Mouse (Mus musculus): ENCODE data around the gene Aox1. TPM values are rescaled to one million over a fixed set of nuclear protein-coding genes. Genes with fewer than 3 reads are reported as not detected.

Aox1 gene
- polyA plus RNA-seq, 1 experiment from 2014 or later, result 0.07 TPM

Other genes starting within 250 kb of the Aox1 start
- gene Sgo2a, start 34.0 kb upstream of the Aox1 start, polyA plus RNA-seq (2016; fragmentation: Nextera tagmentation; extraction: Ambion mirVana), result 12.4 and 12.9 TPM in 2 replicates
- gene Kctd18, start 11.0 kb upstream of the Aox1 start, polyA plus RNA-seq (2016; fragmentation: Nextera tagmentation; extraction: Ambion mirVana), result 5.7 and 5.9 TPM in 2 replicates
- 0.02 TPM in 1 of 2 replicates, not detected in the other for gene Aox3, start 83.2 kb downstream of the Aox1 start, polyA plus RNA-seq (2016; fragmentation: Nextera tagmentation; extraction: Ambion mirVana)
- 0.82 and 0.85 TPM in 2 replicates for gene Aox4, start 180.5 kb downstream of the Aox1 start, polyA plus RNA-seq (2016; fragmentation: Nextera tagmentation; extraction: Ambion mirVana)
- gene Aox2, start 248.4 kb downstream of the Aox1 start, polyA plus RNA-seq (2016; fragmentation: Nextera tagmentation; extraction: Ambion mirVana), result not detected in 2 replicates

All from liver, embryonic 12.5 days (tissue).